Mouse (Mus musculus) C2C12 (cell line): Measurements from ENCODE around the gene Babam2.

Experiments
- CTCF ChIP-seq: IDR thresholded peaks from one replicate; pipeline ENCODE4 v1.5.1; 2011; ENCODE audit not compliant: control insufficient read depth, insufficient read depth, insufficient read length
- FOSL1 ChIP-seq: IDR thresholded peaks from one replicate; pipeline ENCODE4 v1.8.0; 2011; ENCODE audit warnings: mild to moderate bottlenecking, low read length; ENCODE audit not compliant: poor library complexity, insufficient read depth, severe bottlenecking

DNA sequence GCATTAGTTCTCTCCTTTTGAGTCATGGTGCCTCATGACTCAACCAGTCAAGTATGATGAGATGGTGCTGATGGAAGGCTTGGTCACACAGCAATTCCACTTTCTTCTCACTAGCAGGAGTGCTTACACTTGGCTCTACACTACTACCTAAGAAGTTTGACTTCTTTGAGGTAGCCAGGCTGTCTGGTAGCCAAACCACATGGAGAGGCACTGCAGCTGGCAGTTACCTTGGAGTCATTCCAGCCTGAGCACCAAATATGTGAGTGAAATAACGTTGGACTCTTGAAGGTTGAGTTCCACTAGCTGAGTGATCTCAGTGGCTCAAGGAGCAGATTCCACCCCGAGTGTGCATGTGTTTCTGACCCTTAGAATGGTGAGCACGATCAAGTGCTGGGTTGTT, 57.8 kb downstream of the Babam2 start:
- TF ChIP-seq FOSL1 (no peak), CTCF (no peak)
